Mouse (Mus musculus) small intestine, adult 2 months (tissue): Measurements from ENCODE around the gene Galt.

Experiments
- CTCF ChIP-seq: fragments of 200-500 bp; IDR thresholded peaks from 2 replicates; pipeline ENCODE4 v1.5.1; 2012; ENCODE audit warnings: low read depth, mild to moderate bottlenecking, control low read depth, inconsistent platforms, low read length, moderate library complexity, mixed read lengths; ENCODE audit not compliant: insufficient replicate concordance, insufficient read length; ENCODE audit errors: extremely low read depth
- POLR2A ChIP-seq: fragments of 200-500 bp; IDR thresholded peaks from 2 replicates; pipeline ENCODE4 v1.6.1; 2012; ENCODE audit warnings: low read depth, mild to moderate bottlenecking, control low read depth, inconsistent platforms, low read length, moderate library complexity

DNA sequence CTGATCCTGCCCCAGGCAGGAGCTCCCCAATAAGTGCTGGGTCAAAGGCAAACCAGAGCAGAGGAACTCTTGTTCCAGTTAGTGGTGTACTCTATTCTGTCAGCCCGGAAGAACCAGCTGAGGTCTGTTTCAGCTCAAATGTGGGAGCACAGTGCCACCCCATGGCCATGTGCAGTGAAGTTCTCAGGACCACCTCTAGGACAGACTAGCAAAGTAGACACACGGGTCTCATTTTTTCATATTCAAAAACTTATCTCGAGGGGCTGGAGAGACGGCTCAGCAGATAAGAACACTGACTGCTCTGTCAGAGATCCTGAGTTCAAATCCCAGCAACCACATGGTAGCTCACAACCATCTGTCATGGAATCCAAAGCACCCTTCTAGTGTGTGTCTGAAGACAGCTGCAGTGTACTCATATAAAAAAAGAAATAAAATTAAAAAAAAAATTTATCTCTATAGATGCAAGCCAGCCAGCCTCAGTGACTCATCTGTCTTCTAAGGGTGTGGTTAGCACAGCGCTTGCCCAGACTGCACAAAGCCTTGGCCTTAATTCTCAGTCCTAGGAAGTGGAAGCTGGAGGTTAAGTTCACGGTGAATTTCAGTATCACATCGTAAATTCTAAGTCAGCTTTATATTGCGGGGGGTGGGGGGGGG is 17.3 kb upstream of the Galt start:
- TF ChIP-seq CTCF (peak; percentile 85; the same call in 1 of the 2 replicates), POLR2A (no peak)
